Mouse (Mus musculus) neural tube, embryonic 13.5 days (tissue): ENCODE measurements around the gene Gm21294. TPM values are rescaled to one million over a fixed set of nuclear protein-coding genes. Genes with fewer than 3 reads are reported as not detected.
"Not testable (repeated sequence)": the region's sequence is repeated elsewhere in the genome, so short reads cannot be mapped to it uniquely, and the experiment has no call there.

Source experiments
- ATAC-seq: fragments of 200-750 bp; cut with Nextera tagmentation; 2 replicates; pipeline ENCODE4 v1.8.0; 2017; ENCODE audit warnings: low read depth, mild to moderate bottlenecking, moderate TSS enrichment, moderate library complexity
- H3K27ac ChIP-seq: fragments of 300-500 bp; sonication (generic); replicated peaks from 2 replicates; pipeline ENCODE4 v1.5.1; 2015; ENCODE audit warnings: moderate library complexity, mild to moderate bottlenecking, inconsistent platforms
- H3K27me3 ChIP-seq: fragments of 300-500 bp; sonication (generic); 2 replicates; pipeline ENCODE4 v1.6.1; 2015; ENCODE audit warnings: mild to moderate bottlenecking, inconsistent platforms
- H3K36me3 ChIP-seq: fragments of 300-500 bp; sonication (generic); 2 replicates; pipeline ENCODE4 v1.6.1; 2015; ENCODE audit warnings: mild to moderate bottlenecking, inconsistent platforms
- H3K4me1 ChIP-seq: fragments of 300-500 bp; sonication (generic); replicated peaks from 2 replicates; pipeline ENCODE4 v1.6.1; 2015; ENCODE audit warnings: inconsistent platforms
- H3K4me2 ChIP-seq: fragments of 300-500 bp; sonication (generic); 2 replicates; pipeline ENCODE4 v1.6.1; 2015; ENCODE audit warnings: inconsistent platforms, mild to moderate bottlenecking, moderate library complexity
- H3K4me3 ChIP-seq: fragments of 300-500 bp; sonication (generic); 2 replicates; pipeline ENCODE4 v1.5.1; 2015; ENCODE audit warnings: mild to moderate bottlenecking, inconsistent platforms
- H3K9ac ChIP-seq: fragments of 300-500 bp; sonication (generic); 2 replicates; pipeline ENCODE4 v1.6.1; 2015; ENCODE audit warnings: moderate library complexity, mild to moderate bottlenecking, inconsistent platforms
- H3K9me3 ChIP-seq: fragments of 300-500 bp; sonication (generic); 2 replicates; pipeline ENCODE4 v1.6.1; 2016; ENCODE audit warnings: inconsistent platforms
- WGBS: fragments of 180-500 bp; shearing (Covaris S2); methylation state at CpG from one replicate; pipeline ENCODE4 v1.1.7; 2015; 5-methylcytosine and 5-hydroxymethylcytosine counted together
- polyA plus RNA-seq: library from polyadenylated mRNA; unstranded; fragments of >200 nt; fragmentation: Nextera tagmentation; extraction: Ambion mirVana; gene quantifications from 2 replicates; pipeline ENCODE4 v1.2.1, GENCODE M21; 2015

The Gm21294 gene
- polyA plus RNA-seq: not detected in 2 replicates

GRCm38 (mm10) chrY:89052506-89052905 lies at the start of gene Gm21294:
Gene Gm21294 (plus strand): TSS chrY:89052806.
- not testable (repeated sequence) for H3K4me2 ChIP-seq, ATAC-seq, H3K9ac ChIP-seq, H3K27me3 ChIP-seq, H3K9me3 ChIP-seq, H3K4me3 ChIP-seq, H3K4me1 ChIP-seq, H3K27ac ChIP-seq, H3K36me3 ChIP-seq
- no CpG with 5 or more reads among the region's 5 CpGs for WGBS

- not testable (repeated sequence) for H3K4me2 ChIP-seq, H3K9me3 ChIP-seq, H3K36me3 ChIP-seq, H3K9ac ChIP-seq, H3K27ac ChIP-seq, H3K4me3 ChIP-seq, H3K4me1 ChIP-seq, H3K27me3 ChIP-seq, ATAC-seq
- WGBS: 92% methylated on average over 5 of the region's 21 CpGs
Measured at GRCm38 (mm10) chrY:89126246-89126645, 73.6 kb downstream of the Gm21294 start.
